Mouse (Mus musculus): ENCODE data around the gene Aga. TPM values are rescaled to one million over a fixed set of nuclear protein-coding genes. Genes with fewer than 3 reads are reported as not detected.

Aga gene
- polyA plus RNA-seq, 1 experiment from 2014 or later, result 58.1 TPM

- no peaks in the 10 kb centered on the region for H3K4me1 ChIP-seq (replicated peaks; ENCODE audit: insufficient read depth, low read length)
- DNase-seq (ENCODE audit: low spot score) (no peak), ATAC-seq (replicated peaks; ENCODE audit: low FRiP score, low read depth) (no peak)
- no peaks in the 10 kb centered on the region for H3K36me3 ChIP-seq (ENCODE audit: insufficient read depth, low read length)
- WGBS, result 84% methylated on average over 10 of the region's 10 CpGs
- TF ChIP-seq CTCF (IDR thresholded peaks at IDR 0.05; ENCODE audit: low read depth), result no peak
- H3K9me3 ChIP-seq (replicated peaks; ENCODE audit: low read length), result no peaks in the 10 kb centered on the region
- H3K9ac ChIP-seq (ENCODE audit: low read depth, low read length), result no peak overlapping the region
- H3K27ac ChIP-seq, result no peak overlapping the region
- H3K4me3 ChIP-seq (replicated peaks; ENCODE audit: low read depth, low read length), result no peak overlapping the region
- no peaks in the 10 kb centered on the region for H3K27me3 ChIP-seq (ENCODE audit: insufficient read depth, low read length)
- no peak overlapping the region for H3K4me2 ChIP-seq (ENCODE audit: low read length)
Measured at GRCm38 (mm10) chr8:53562441-53563040, 51.0 kb downstream of the Aga start.

GRCm38 (mm10) chr8:53566223-53566622 lies 54.7 kb downstream of the Aga start:
- no peak for ATAC-seq (replicated peaks; ENCODE audit: low FRiP score, low read depth)
- no peak for TF ChIP-seq CTCF (IDR thresholded peaks at IDR 0.05; ENCODE audit: low read depth)
- 76% methylated on average over 6 of the region's 6 CpGs for WGBS
- no peaks in the 10 kb centered on the region for H3K9me3 ChIP-seq (replicated peaks; ENCODE audit: low read length)
- no peak overlapping the region for H3K27ac ChIP-seq
- H3K4me1 ChIP-seq (replicated peaks; ENCODE audit: insufficient read depth, low read length), result no peaks in the 10 kb centered on the region
- DNase-seq (ENCODE audit: low spot score), result peak; percentile 1
- H3K9ac ChIP-seq (ENCODE audit: low read depth, low read length), result no peak overlapping the region
- H3K27me3 ChIP-seq (ENCODE audit: insufficient read depth, low read length), result no peaks in the 10 kb centered on the region
- no peak overlapping the region for H3K4me2 ChIP-seq (ENCODE audit: low read length)
- H3K4me3 ChIP-seq (replicated peaks; ENCODE audit: low read depth, low read length), result no peak overlapping the region
- no peaks in the 10 kb centered on the region for H3K36me3 ChIP-seq (ENCODE audit: insufficient read depth, low read length)

Other genes starting within 250 kb of the Aga start
- gene Neil3, start 127.3 kb downstream of the Aga start, polyA plus RNA-seq (2015; fragmentation: Nextera tagmentation; extraction: Ambion mirVana), result 14.7 and 17.0 TPM in 2 replicates